Mouse (Mus musculus): ENCODE results near the gene Adam12. TPM values are rescaled to one million over a fixed set of nuclear protein-coding genes. Genes with fewer than 3 reads are reported as not detected.

Adam12 gene
- polyA plus RNA-seq, 1 experiment from 2014 or later, result 15.1 TPM

GRCm38 (mm10) chr7:134246624-134247023 lies 14.7 kb upstream of the Adam12 start:
- 40% methylated on average over 5 of the region's 5 CpGs for WGBS
- no peak for ATAC-seq (replicated peaks; ENCODE audit: low FRiP score, low TSS enrichment, low read depth)
- H3K27ac ChIP-seq (ENCODE audit: low read depth), result no peak overlapping the region

GRCm38 (mm10) chr7:134242773-134243172 lies 10.8 kb upstream of the Adam12 start:
- 92% methylated on average over 1 of the region's 1 CpGs for WGBS
- no peak overlapping the region for H3K9ac ChIP-seq (ENCODE audit: low read length)
- H3K9me3 ChIP-seq (ENCODE audit: control insufficient read depth, low read length), result no peaks in the 10 kb centered on the region
- H3K36me3 ChIP-seq (ENCODE audit: control insufficient read depth, insufficient read depth, low read length), result no peaks in the 10 kb centered on the region
- ATAC-seq (replicated peaks; ENCODE audit: low FRiP score, low TSS enrichment, low read depth) (no peak), DNase-seq (ENCODE audit: low spot score) (no peak)
- H3K4me2 ChIP-seq (ENCODE audit: low read length), result no peak overlapping the region
- no peak overlapping the region for H3K27ac ChIP-seq (ENCODE audit: low read depth)
- H3K4me1 ChIP-seq (replicated peaks; ENCODE audit: control insufficient read depth, insufficient read depth, low read length), result no peaks in the 10 kb centered on the region
- H3K4me3 ChIP-seq (ENCODE audit: low read depth, low read length), result no peak overlapping the region
- no peaks in the 10 kb centered on the region for H3K27me3 ChIP-seq (replicated peaks; ENCODE audit: control insufficient read depth, insufficient read depth, low read length)

More at GRCm38 (mm10) chr7:134246624-134247023, 14.7 kb upstream of the Adam12 start:
- Histone ChIP-seq H3K4me3 (ENCODE audit: low read depth, low read length) (no peak overlapping the region), H3K36me3 (ENCODE audit: control insufficient read depth, insufficient read depth, low read length) (no peaks in the 10 kb centered on the region), H3K9ac (ENCODE audit: low read length) (no peak overlapping the region), H3K4me2 (ENCODE audit: low read length) (no peak overlapping the region), H3K27me3 (replicated peaks; ENCODE audit: control insufficient read depth, insufficient read depth, low read length) (no peaks in the 10 kb centered on the region), H3K9me3 (ENCODE audit: control insufficient read depth, low read length) (no peaks in the 10 kb centered on the region), H3K4me1 (replicated peaks; ENCODE audit: control insufficient read depth, insufficient read depth, low read length) (no peaks in the 10 kb centered on the region)
- DNase-seq (ENCODE audit: low spot score), result no peak

GRCm38 (mm10) chr7:134241212-134241611 lies 9.3 kb upstream of the Adam12 start:
- WGBS, result 76% methylated on average over 4 of the region's 4 CpGs
- ATAC-seq (replicated peaks; ENCODE audit: low FRiP score, low TSS enrichment, low read depth) (no peak), DNase-seq (ENCODE audit: low spot score) (no peak)
- Histone ChIP-seq H3K9me3 (ENCODE audit: control insufficient read depth, low read length) (no peaks in the 10 kb centered on the region), H3K27me3 (replicated peaks; ENCODE audit: control insufficient read depth, insufficient read depth, low read length) (no peaks in the 10 kb centered on the region), H3K9ac (ENCODE audit: low read length) (no peak overlapping the region), H3K4me3 (ENCODE audit: low read depth, low read length) (no peak overlapping the region), H3K4me2 (ENCODE audit: low read length) (no peak overlapping the region), H3K36me3 (ENCODE audit: control insufficient read depth, insufficient read depth, low read length) (no peaks in the 10 kb centered on the region), H3K27ac (ENCODE audit: low read depth) (no peak overlapping the region), H3K4me1 (replicated peaks; ENCODE audit: control insufficient read depth, insufficient read depth, low read length) (no peaks in the 10 kb centered on the region)

- Histone ChIP-seq H3K4me3 (ENCODE audit: low read depth, low read length) (no peak overlapping the region), H3K4me2 (ENCODE audit: low read length) (no peak overlapping the region), H3K9ac (ENCODE audit: low read length) (no peak overlapping the region), H3K27ac (ENCODE audit: low read depth) (no peak overlapping the region), H3K36me3 (ENCODE audit: control insufficient read depth, insufficient read depth, low read length) (no peaks in the 10 kb centered on the region), H3K9me3 (ENCODE audit: control insufficient read depth, low read length) (no peaks in the 10 kb centered on the region), H3K27me3 (replicated peaks; ENCODE audit: control insufficient read depth, insufficient read depth, low read length) (no peaks in the 10 kb centered on the region), H3K4me1 (replicated peaks; ENCODE audit: control insufficient read depth, insufficient read depth, low read length) (no peaks in the 10 kb centered on the region)
- DNase-seq (ENCODE audit: low spot score) (no peak), ATAC-seq (replicated peaks; ENCODE audit: low FRiP score, low TSS enrichment, low read depth) (no peak)
- WGBS, result 83% methylated on average over 1 of the region's 1 CpGs
Observed at GRCm38 (mm10) chr7:134240579-134240978, 8.6 kb upstream of the Adam12 start.

GRCm38 (mm10) chr7:134238863-134239262 lies 6.9 kb upstream of the Adam12 start:
- Histone ChIP-seq H3K36me3 (ENCODE audit: control insufficient read depth, insufficient read depth, low read length) (no peaks in the 10 kb centered on the region), H3K27me3 (replicated peaks; ENCODE audit: control insufficient read depth, insufficient read depth, low read length) (no peaks in the 10 kb centered on the region), H3K9me3 (ENCODE audit: control insufficient read depth, low read length) (no peaks in the 10 kb centered on the region), H3K27ac (ENCODE audit: low read depth) (no peak overlapping the region), H3K4me1 (replicated peaks; ENCODE audit: control insufficient read depth, insufficient read depth, low read length) (no peaks in the 10 kb centered on the region), H3K4me2 (ENCODE audit: low read length) (no peak overlapping the region), H3K9ac (ENCODE audit: low read length) (no peak overlapping the region), H3K4me3 (ENCODE audit: low read depth, low read length) (no peak overlapping the region)
- ATAC-seq (replicated peaks; ENCODE audit: low FRiP score, low TSS enrichment, low read depth) (no peak), DNase-seq (ENCODE audit: low spot score) (no peak)
- 92% methylated on average over 3 of the region's 3 CpGs for WGBS

- ATAC-seq (replicated peaks; ENCODE audit: low FRiP score, low TSS enrichment, low read depth), result no peak
- H3K4me1 ChIP-seq (replicated peaks; ENCODE audit: control insufficient read depth, insufficient read depth, low read length), result peaks cover 2% of the 10 kb centered on the region; the same call in 1 of the 2 replicates
- H3K4me2 ChIP-seq (ENCODE audit: low read length), result no peak overlapping the region
- no peaks in the 10 kb centered on the region for H3K9me3 ChIP-seq (ENCODE audit: control insufficient read depth, low read length)
- H3K27ac ChIP-seq (ENCODE audit: low read depth), result no peak overlapping the region
- H3K9ac ChIP-seq (ENCODE audit: low read length), result no peak overlapping the region
- 77% methylated on average over 2 of the region's 2 CpGs for WGBS
- DNase-seq (ENCODE audit: low spot score), result no peak
- no peaks in the 10 kb centered on the region for H3K27me3 ChIP-seq (replicated peaks; ENCODE audit: control insufficient read depth, insufficient read depth, low read length)
- H3K4me3 ChIP-seq (ENCODE audit: low read depth, low read length), result no peak overlapping the region
- no peaks in the 10 kb centered on the region for H3K36me3 ChIP-seq (ENCODE audit: control insufficient read depth, insufficient read depth, low read length)
Observed at GRCm38 (mm10) chr7:134237356-134237755, 5.4 kb upstream of the Adam12 start.

- ATAC-seq (replicated peaks; ENCODE audit: low FRiP score, low TSS enrichment, low read depth), result no peak
- no peaks in the 10 kb centered on the region for H3K36me3 ChIP-seq (ENCODE audit: control insufficient read depth, insufficient read depth, low read length)
Observed at GRCm38 (mm10) chr7:134236727-134237126, 4.8 kb upstream of the Adam12 start.

GRCm38 (mm10) chr7:134235552-134235951 lies 3.6 kb upstream of the Adam12 start:
- Histone ChIP-seq H3K4me2 (ENCODE audit: low read length) (no peak overlapping the region), H3K9ac (ENCODE audit: low read length) (no peak overlapping the region), H3K27me3 (replicated peaks; ENCODE audit: control insufficient read depth, insufficient read depth, low read length) (no peaks in the 10 kb centered on the region), H3K9me3 (ENCODE audit: control insufficient read depth, low read length) (no peaks in the 10 kb centered on the region), H3K36me3 (ENCODE audit: control insufficient read depth, insufficient read depth, low read length) (no peaks in the 10 kb centered on the region), H3K27ac (ENCODE audit: low read depth) (no peak overlapping the region), H3K4me1 (replicated peaks; ENCODE audit: control insufficient read depth, insufficient read depth, low read length) (peaks cover 7% of the 10 kb centered on the region; the same call in 1 of the 2 replicates), H3K4me3 (ENCODE audit: low read depth, low read length) (no peak overlapping the region)
- ATAC-seq (replicated peaks; ENCODE audit: low FRiP score, low TSS enrichment, low read depth), result no peak
- WGBS, result 65% methylated on average over 2 of the region's 2 CpGs
- DNase-seq (ENCODE audit: low spot score), result no peak

More at GRCm38 (mm10) chr7:134236727-134237126, 4.8 kb upstream of the Adam12 start:
- no peak overlapping the region for H3K4me3 ChIP-seq (ENCODE audit: low read depth, low read length)
- H3K27ac ChIP-seq (ENCODE audit: low read depth), result no peak overlapping the region
- H3K27me3 ChIP-seq (replicated peaks; ENCODE audit: control insufficient read depth, insufficient read depth, low read length), result no peaks in the 10 kb centered on the region
- H3K9me3 ChIP-seq (ENCODE audit: control insufficient read depth, low read length), result no peaks in the 10 kb centered on the region
- no peak overlapping the region for H3K9ac ChIP-seq (ENCODE audit: low read length)
- peaks cover 7% of the 10 kb centered on the region; the same call in 1 of the 2 replicates for H3K4me1 ChIP-seq (replicated peaks; ENCODE audit: control insufficient read depth, insufficient read depth, low read length)
- H3K4me2 ChIP-seq (ENCODE audit: low read length), result no peak overlapping the region
- no peak for DNase-seq (ENCODE audit: low spot score)

- H3K36me3 ChIP-seq (ENCODE audit: control insufficient read depth, insufficient read depth, low read length), result no peaks in the 10 kb centered on the region
- no peak overlapping the region for H3K4me2 ChIP-seq (ENCODE audit: low read length)
- no peak overlapping the region for H3K9ac ChIP-seq (ENCODE audit: low read length)
- no peak overlapping the region for H3K4me3 ChIP-seq (ENCODE audit: low read depth, low read length)
- DNase-seq (ENCODE audit: low spot score) (no peak), ATAC-seq (replicated peaks; ENCODE audit: low FRiP score, low TSS enrichment, low read depth) (no peak)
- peaks cover 19% of the 10 kb centered on the region for H3K4me1 ChIP-seq (replicated peaks; ENCODE audit: control insufficient read depth, insufficient read depth, low read length)
- no peak overlapping the region for H3K27ac ChIP-seq (ENCODE audit: low read depth)
- peaks cover under 1% of the 10 kb centered on the region for H3K27me3 ChIP-seq (replicated peaks; ENCODE audit: control insufficient read depth, insufficient read depth, low read length)
- no peaks in the 10 kb centered on the region for H3K9me3 ChIP-seq (ENCODE audit: control insufficient read depth, low read length)
- 74% methylated on average over 3 of the region's 3 CpGs for WGBS
Observed at GRCm38 (mm10) chr7:134230708-134231107, 1.2 kb downstream of the Adam12 start.
